Mouse (Mus musculus): ENCODE results near the gene Nr2c2ap.

Nr2c2ap gene

DNA sequence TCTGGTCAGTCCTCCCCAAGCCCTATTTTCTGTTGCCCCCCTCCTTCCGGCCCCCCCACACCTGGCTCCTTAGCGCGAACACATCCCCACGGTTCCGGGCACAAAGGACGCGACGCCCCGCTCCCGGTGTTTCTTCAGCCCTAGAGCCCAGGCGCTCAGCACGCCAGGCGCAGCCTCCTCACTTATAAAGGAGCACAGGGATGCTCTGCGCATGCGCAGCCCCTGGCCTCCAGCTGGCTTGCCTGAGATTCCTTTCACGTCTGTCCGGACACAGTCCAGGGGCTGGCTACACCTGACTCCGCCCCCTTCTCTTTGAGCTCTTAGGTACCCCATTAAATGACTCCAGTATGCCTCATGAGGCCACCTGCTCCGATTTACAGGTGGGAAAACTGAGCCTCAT, 10.5 kb upstream of the Nr2c2ap start, which contains the start of gene Ncan:
Gene Ncan, minus strand, starts transcription at position 207 of the 400 bp plus-strand sequence.
- peak; percentile 69 for DNase-seq

DNA sequence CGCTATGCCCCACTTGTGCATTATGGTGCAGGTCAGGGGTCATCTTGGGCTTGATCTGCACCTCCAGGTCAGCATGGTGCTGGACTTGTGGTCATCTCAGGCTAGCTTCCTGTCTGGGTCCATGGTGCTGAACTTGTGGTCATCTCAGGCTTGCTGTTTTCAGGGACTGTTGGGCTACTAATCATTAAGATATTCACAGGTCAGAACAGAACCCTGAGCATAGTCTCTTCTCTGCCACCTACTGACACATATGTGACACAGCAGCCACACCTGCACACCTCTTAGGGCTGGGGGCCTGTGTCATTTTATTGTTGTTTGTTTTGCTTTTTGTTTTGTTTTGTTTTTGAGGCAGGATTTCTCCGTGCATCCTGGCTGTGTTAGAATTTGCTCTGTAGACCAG, 8.3 kb upstream of the Nr2c2ap start:
- DNase-seq = no peak

DNA sequence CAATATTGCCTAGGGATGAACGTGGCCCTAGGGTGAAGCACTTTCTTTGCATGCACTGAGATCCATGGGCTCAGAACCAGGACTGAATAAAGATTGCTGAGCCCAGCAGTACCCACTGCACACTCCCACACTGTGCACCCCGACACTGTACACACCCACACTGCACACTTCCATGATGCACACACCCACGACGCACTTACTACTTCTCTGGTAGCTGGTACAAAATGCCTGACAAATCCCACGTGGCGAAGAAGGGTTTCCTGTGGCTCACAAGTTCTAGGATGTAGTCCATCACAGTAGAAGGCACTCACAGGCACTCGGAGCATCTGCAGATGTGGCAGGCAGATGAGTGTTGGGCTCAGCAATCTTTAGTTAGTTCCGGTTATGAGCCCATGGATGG, 6.1 kb upstream of the Nr2c2ap start:
- DNase-seq = no peak

DNA sequence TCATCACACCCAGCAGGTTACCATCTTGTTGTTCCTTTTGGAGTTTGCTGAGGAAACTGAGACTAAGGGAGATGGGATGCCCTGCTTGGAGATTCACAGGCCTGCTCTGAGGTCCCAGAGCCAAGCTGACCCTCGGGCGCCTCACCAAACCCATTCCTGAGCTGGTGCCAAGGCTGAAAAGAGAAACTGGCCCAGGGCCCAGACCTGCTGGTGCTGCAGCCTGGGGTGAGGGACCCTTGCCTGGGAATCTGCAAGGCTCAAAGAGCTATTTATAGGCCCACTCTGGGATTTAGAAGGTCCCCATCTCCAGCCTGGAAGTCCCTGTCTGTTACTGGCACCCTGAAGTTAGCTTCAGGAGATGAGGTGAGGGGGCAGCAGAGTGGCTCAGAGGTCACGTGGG, 2.7 kb upstream of the Nr2c2ap start:
- DNase-seq = no peak

DNA sequence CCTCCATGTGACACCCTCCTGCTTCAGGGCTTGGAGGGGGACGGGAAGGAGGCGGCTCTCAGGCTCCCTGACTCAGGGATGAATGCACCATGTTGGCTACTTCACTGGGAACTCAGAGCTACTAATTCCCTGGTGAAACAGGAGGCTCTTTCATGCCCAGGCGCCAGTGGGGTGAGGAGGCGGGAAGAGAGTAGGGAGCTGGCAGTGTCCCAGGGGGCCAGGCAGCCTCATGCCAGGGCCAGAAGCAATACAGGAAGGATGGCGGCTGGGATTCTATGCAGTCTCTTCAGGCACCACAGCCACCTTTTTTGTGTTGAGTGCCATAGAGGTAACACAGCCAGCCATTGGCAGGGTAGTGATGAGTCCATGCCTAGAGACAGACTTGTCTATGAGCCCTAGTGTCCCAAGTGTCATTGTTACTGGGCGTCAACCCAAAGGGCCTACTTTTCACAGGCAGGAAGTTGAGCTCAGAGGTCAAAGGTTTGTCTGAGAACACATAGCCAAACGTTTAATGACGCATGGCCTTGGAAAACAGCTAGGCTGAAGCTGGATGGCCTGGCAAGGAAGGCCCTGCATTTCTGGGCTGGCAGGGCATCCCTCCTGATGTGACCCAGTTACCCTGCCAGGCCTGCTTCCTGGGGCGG, 1.7 kb upstream of the Nr2c2ap start:
- no peak for DNase-seq

DNA sequence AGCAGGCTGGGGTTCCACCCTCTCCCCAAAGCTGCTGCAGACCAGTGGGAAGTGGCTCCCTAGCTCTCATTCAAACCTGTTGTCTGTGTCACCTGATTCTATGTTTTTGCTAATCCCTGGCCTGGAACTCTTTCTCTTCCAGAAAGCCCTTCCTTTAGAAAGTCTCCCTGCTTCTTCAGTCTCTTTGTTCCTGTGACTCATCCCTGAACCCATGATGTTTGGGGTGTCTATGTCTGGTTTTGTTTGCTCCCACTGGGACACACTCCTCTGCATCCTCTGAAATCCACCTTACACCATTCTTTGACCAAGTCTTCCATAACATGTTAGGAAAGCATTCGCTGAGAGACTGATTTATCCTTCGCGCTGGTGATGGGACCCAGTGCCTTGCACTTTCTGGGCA, 1.1 kb upstream of the Nr2c2ap start:
- no peak for DNase-seq

DNA sequence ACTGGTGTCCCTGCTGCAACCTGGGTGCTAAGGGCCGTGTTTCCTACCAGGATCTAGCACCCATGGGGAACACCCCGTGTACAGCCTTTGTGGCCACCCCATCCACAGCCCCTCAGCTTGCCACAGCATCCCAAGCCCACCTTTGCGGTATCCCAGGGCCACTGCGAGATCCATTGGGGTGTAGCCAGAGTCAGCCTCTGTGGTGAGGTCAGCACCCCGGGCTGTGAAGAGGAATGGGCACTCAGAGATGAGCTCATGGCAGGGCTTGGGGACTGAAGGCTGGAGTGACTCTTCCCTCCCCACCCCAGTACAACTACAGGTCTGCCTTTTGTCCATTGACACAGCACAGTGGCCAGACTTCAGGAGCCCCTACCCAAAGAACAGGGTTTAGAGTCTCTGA, 3.0 kb downstream of the Nr2c2ap start:
- no peak for DNase-seq

DNA sequence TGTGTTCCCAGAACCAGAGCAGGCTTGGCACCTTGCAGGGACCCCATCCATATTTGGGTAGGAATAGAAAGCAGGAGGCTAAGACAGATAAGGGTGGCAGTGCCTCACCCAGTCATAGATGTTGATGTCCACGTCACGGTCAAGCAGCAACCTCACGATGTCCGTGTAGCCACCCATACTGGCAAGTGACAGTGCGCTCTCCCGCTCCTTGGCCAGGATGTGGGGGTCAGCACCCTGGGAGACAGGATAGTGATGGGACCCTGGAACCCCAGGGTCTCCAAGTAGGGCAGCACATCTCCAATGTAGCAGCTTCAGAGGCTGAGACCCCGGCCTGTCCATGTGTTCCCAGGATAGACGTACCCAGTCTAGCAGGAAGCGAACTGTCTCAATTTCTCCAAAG, 3.8 kb downstream of the Nr2c2ap start:
- no peak for DNase-seq

DNA sequence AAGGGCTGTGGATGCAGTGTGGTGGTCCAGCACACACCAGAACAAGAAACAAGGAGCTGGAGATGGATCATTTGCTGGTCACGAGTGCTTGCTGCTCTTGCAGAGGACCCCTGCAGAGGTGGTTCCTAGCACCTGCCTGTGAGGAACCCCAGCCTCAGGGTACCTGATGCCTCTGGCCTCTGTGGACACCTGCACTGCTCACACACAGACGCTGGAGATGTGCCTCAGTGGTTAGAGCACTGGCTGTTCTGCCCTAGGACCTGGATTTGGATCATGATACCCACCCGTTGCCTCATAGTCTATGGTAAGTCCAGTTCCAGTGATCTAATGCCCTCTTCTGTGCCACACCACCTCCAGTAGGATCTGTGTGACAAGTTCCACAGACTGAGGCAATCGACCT, 5.5 kb downstream of the Nr2c2ap start:
- DNase-seq = no peak

DNA sequence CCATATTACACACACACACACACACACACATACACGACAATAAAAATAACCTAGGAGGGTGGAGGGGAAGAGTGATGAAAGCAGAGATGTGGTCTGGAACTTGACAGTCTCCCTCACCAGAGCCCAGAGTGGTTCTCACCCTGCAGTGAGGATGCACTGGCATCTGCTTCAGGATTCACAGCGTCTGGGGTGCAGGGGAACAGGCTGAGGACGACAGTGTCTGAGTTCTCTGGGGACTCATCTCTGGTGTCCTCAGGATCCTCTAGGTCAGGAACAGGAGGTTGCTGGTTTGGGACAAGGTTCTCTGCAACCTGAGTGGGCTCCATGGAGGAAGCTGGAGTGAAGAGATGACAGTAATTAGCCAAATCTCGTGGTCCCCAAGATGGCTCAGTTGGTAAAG, 6.8 kb downstream of the Nr2c2ap start:
- no peak for DNase-seq

DNA sequence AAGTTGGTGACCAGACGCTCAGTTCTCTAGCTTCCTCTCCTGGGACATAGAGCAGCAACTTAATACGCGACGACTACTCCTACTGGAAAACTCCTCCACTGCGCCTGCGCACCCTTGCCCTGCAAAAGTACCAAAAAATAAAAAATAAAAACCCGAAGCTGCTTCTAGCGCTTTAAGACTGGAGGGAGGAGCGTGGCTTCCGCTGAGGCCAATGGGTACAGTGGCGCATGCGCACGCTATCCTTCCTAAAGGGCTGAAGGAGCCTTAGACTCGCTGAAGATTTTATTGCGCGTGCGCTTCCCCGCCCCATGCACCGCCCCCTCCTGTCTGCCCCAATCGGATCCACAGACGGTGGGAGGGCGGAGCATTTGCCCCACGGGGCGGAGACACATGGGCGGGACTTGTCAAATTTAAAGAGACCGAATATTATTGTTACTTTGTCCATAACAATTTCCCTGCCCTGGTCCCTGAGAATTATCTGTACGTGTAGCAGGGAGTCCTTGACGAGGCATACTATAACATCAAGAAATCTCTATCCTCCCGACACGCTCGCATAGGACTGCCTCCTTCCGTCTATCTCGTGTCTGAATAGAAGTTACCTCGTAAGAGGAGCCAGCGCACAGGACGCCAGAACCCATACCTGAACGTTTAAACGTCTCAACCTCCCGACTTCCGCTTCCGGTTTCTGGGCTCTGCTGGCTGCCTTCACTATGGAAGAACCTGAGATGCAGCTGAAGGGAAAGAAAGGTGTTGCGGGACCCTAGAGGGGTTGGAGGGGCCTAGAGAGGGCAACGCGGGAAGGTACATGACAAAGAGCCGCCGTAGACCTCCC, 8.1 kb downstream of the Nr2c2ap start, which contains the start of the genes Rfxank, Borcs8 and Mef2b:
Gene Rfxank, minus strand, starts transcription at position 129 of the 832 bp plus-strand sequence.
Gene Borcs8, plus strand, starts transcription at position 474 of the 832 bp plus-strand sequence.
Gene Mef2b, plus strand, starts transcription at position 686 of the 832 bp plus-strand sequence.
- peak; percentile 100 for DNase-seq

DNA sequence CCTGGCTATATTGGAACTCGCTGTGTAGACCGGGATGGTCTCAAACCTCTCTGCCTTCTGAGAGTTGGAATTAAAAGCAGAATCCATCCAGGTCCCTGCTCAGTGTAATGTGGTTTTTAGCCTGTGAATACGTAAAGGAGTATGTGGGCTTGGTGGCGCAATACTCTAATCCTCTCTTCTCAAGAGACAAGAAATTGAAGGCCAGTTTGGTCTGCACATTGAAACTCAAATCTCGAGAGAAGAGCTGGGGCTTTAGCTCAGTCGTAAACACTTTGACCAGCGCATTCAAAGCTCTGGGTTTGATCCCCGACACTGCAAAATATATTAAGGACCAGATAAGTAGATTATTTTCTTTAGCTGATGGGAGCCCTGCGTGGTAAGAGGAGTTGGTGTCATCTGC, 8.8 kb downstream of the Nr2c2ap start:
- no peak for DNase-seq

DNA sequence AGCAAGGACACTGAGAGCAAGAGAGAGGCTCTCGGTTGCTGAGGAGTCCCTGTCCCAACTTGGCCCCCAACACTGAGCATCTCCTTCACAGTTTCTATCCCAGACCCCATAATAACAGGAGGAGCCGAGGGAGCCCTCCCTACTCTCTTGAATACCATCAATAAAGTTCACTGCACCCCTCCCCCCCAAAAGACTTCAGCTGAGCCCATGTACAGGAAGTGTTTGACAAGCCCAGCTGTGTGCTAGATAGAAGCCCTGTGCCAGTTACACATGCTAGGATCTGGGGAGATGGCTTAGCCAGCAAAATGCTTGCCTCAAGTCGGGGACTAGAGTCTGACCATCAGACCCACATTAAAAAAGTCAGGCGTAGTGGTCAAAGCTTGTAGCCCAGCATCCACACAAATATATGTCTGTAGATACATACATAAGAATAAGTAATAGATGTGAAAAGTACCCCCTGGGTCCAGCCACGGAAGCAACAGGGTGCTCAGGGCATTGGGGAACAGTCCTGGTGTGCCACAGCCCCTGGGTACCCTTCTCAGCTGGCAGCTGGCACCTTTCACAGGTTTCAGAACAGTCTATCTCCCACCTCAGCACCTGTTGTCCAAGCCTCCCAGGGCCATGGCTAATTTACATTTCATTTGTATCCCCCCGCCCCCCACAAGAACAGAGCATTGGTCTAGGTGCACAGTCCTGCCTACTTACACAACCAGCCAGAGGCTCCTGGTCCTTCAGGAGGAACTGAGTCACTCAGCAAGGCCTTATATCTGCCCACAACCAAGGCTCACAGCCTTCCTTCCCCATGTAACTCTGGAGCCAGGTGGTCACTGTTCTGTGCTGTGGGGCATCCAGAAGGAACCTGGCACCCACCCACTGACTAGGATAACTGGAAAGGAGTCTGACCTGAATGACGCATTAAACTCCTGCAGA, 16.8 kb downstream of the Nr2c2ap start:
- no peak for DNase-seq

DNA sequence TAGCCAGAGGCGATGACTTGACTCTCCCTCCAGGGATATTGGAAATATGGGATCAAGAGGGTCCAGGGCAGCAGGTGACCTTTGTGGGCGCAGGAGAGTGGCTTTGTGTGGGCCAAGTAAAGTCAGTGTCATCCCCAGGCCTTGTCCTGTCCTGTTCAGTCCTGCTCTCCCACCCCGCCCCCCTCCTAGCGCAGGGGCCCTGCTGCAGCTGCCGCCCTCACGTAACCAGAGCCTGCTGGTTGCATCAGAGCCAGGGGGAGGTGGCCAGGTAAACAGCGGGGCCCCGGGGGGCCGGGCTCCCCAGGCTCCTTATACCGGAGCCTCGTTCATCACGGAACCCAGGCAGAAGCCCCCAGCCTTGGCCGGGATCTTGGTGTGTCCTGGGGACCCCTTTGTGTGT, 19.0 kb downstream of the Nr2c2ap start:
- peak; percentile 53 for DNase-seq

DNA sequence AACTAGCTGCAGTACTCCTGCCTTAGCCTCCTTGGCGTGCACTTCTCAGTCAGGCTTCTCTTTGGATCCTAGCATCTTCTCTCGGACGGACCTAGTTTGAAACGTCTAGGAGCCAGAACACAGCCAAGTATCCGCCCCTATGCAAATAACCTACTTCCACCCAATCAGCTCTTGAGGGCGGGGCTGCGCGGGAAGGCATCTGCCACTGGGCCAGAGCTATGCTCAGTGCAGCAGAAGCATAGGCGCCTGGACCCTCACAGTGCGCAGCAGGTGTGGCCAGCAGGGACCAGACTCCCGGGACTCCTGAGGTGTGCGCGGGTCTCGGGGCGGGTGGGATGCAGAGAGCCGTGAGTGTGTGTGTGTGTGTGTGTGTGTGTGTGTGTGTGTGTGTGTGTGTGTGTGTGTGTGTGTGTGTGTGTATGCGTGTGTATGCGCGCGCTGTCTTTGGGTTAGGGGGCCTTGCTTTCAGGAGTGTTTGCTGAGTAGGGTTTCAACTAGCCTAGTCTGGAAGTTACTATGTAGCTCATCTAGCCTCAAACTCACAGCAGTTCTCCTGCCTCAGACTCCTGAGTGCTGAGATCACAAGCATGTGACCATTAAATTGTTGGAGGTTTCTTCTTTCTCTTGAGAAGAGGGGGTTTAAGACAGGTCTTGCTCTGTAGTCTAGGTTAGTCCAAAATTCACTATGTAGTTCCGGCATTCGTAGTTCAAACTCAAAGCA, 21.6 kb downstream of the Nr2c2ap start:
- DNase-seq = peak; percentile 89

DNA sequence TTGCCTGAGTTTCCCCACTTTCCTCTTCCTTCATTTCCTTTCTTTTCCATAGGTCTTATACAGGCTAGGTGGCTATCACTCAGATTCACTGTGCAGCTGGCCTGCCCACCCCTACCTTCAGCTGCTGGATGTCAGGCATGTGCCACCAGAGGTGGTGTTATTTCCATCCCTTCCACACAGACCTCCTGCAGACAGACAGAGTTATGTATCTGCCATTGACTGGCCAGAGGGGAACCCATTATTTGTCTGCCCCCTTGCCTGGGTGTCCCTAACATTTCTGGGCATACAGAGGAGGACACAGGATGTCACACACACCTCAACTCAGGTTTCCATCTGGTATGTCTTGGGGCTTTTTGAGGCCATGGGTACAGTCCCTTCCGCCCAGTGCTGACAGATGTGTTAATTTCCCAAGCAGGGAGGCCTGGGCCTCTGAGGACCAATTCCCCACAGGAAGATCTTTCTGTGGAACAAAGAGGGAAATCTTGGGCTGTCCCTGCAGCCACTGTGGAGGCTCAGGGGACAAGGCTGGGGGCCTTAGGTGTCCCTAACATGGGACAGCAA, 26.2 kb downstream of the Nr2c2ap start:
- no peak for DNase-seq

DNA sequence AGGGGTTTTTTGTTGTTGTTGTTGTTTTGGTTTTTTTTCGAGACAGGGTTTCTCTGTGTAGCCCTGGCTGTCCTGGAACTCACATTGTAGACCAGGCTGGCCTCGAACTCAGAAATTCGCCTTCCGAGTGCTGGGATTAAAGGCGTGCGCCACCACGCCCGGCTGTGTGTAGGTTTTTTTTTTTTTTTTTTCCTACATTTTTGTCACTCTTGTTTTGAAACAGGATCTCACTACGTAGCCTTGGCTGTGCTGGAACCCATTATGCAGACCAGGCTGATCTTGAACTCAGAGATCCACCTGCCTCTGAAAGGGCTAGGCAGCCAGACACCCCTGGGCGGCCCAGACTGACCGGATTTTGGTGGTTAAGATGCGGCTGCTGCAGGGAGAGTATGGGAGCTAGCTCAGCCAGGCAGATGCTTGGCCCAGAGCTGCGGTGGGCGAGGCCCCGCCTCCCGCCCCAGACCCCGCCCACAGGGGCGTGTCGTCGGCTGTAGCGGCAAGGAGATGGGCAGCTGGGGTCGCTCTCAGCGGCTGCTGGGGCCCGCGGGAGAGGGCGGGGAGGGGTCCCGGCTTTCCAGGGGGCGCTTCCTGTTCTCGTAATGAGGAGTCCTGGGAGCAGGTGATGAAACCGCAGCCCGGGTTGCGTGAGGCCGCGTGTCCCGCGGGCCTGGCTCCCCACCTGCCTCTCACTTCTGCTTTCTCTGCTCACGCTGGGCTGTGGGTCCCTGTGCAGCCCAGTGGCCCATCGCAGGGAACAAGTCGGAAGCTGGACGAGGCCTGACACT, 27.1 kb downstream of the Nr2c2ap start:
- peak; percentile 87 for DNase-seq

DNA sequence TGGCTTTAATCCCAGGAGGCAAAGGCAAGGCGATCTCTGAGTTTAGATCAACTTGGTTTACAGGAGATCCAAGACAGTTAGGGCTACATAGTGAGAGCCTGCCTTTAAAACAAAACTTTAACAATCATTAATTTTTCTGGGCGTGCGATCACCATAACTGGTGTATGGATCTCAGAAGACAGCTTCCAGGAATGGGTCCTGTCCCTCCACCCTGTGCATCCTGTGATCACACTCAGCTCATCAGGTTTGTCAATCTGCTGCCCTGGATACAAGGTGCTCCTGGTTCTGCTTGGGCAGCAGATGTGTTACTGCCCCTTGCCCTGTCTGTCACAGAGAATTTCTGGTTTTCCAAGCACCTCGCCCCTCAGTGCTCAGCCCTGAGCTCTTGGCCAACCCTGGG, 28.1 kb downstream of the Nr2c2ap start:
- no peak for DNase-seq

DNA sequence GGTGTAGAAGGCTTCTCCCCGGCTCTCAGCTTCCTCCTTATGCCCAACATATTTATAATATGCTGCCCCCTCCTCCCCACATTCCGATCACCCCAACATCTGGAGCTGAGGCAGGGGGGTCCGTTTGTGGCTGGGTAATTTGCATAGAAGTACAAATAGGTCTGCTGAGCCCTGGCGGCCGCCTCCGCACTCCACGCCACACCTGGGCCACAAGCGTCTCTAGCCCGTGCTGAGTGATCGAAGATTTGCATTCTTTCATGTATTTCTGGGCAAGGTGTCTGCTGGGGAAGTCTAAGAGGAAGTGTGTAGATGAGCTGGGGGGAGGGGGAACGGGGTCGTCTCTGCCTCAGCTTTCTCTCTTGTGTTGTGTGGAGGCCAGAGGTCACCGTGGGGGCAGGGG, 28.9 kb downstream of the Nr2c2ap start:
- no peak for DNase-seq

DNA sequence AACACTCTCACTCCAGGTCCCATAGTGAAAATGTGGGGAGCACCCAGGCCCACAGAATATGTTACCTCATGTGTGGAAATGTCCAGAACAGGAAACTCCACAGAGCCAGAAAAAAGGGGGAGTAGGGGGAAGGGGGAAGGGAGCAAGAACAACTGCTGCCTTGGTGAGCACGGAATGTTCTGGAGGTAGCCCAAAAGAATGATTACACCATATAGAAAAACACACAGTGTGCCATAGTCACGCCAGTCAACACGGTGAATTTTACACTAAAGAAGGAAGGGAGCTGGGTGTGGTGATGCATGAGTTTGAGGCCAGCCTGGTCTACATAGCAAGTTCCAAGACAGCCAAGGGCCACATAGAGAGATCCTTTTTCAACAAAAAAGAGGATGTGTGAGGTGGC, 32.2 kb downstream of the Nr2c2ap start:
- no peak for DNase-seq

DNA sequence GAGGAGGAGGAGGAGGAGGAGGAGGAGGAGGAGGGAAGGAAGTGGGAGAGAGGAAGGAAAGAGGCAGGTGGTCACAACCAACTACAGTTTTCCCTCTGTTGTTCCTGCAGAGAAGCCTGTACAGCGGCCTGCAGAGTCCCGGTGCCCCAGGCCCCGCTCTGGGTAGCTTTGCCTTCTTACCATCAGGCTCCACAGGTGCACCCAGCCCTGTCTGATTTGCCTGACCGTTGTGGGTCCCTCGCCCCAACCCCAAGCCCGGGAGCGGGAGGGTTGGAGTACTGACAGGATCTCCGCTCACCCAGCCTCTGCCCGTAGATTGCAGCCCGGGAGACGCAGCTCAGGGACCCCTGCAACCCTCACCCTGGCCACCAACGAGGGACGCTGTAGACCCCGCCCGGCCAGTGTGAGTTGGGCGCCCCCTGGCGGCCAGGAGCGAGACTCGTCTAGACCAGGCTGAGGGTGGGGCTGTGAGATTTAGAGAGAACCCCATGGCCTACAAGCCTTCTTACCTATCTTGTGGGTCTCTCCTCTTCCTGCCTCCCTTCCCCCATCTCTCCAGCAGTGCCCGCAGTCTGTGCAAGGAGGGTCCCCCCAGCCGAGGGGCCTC, 35.5 kb downstream of the Nr2c2ap start:
- peak; percentile 77 for DNase-seq

All from liver (tissue).